Mouse (Mus musculus) liver, embryonic 15.5 days (tissue): ENCODE results near the gene Cnih2. TPM values are rescaled to one million over a fixed set of nuclear protein-coding genes. Genes with fewer than 3 reads are reported as not detected.

ENCODE experiments used
- ATAC-seq: fragments of 200-750 bp; cut with Nextera tagmentation; 2 replicates; pipeline ENCODE4 v1.8.0; 2017; ENCODE audit warnings: moderate number of reproducible peaks, mild to moderate bottlenecking, moderate library complexity; ENCODE audit not compliant: insufficient read depth
- H3K27ac ChIP-seq: fragments of 300-500 bp; sonication (generic); replicated peaks from 2 replicates; pipeline ENCODE4 v1.5.1; 2015; ENCODE audit warnings: mild to moderate bottlenecking, inconsistent platforms
- H3K27me3 ChIP-seq: fragments of 300-500 bp; sonication (generic); 2 replicates; pipeline ENCODE4 v1.6.1; 2015; ENCODE audit warnings: mild to moderate bottlenecking, inconsistent platforms
- H3K36me3 ChIP-seq: fragments of 300-500 bp; sonication (generic); replicated peaks from 2 replicates; pipeline ENCODE4 v1.6.1; 2015; ENCODE audit warnings: moderate library complexity, mild to moderate bottlenecking, inconsistent platforms
- H3K4me1 ChIP-seq: fragments of 300-500 bp; sonication (generic); replicated peaks from 2 replicates; pipeline ENCODE4 v1.6.1; 2015; ENCODE audit warnings: inconsistent platforms
- H3K4me2 ChIP-seq: fragments of 300-500 bp; sonication (generic); 2 replicates; pipeline ENCODE4 v1.6.1; 2015; ENCODE audit warnings: moderate library complexity, mild to moderate bottlenecking, inconsistent platforms
- H3K4me3 ChIP-seq: fragments of 300-500 bp; sonication (generic); replicated peaks from 2 replicates; pipeline ENCODE4 v1.5.1; 2015; ENCODE audit warnings: mild to moderate bottlenecking, inconsistent platforms
- H3K9ac ChIP-seq: fragments of 300-500 bp; sonication (generic); 2 replicates; pipeline ENCODE4 v1.6.1; 2015; ENCODE audit warnings: moderate library complexity, mild to moderate bottlenecking, inconsistent platforms
- H3K9me3 ChIP-seq: fragments of 300-500 bp; sonication (generic); replicated peaks from 2 replicates; pipeline ENCODE4 v1.6.1; 2016; ENCODE audit warnings: inconsistent platforms
- WGBS: fragments of 180-500 bp; shearing (Covaris S2); methylation state at CpG from one replicate; pipeline ENCODE4 v1.1.7; 2015; ENCODE audit warnings: mixed read lengths; ENCODE audit not compliant: insufficient replicate concordance; 5-methylcytosine and 5-hydroxymethylcytosine counted together
- polyA plus RNA-seq: library from polyadenylated mRNA; unstranded; fragments of >200 nt; fragmentation: Nextera tagmentation; extraction: Ambion mirVana; gene quantifications from 2 replicates; pipeline ENCODE4 v1.2.1, GENCODE M21; 2015

Cnih2 gene
- polyA plus RNA-seq, 1 experiment from 2014 or later = 0.68 TPM

- Histone ChIP-seq H3K4me1 (peaks cover 20% of the 10 kb centered on the region), H3K36me3 (peaks cover 13% of the 10 kb centered on the region), H3K27me3 (peaks cover 49% of the 10 kb centered on the region), H3K4me2 (no peak overlapping the region), H3K9ac (no peak overlapping the region), H3K27ac (no peak overlapping the region), H3K9me3 (no peaks in the 10 kb centered on the region), H3K4me3 (no peak overlapping the region)
- 37% methylated on average over 25 of the region's 25 CpGs for WGBS
- no peak for ATAC-seq
Measured at GRCm38 (mm10) chr19:5052166-5052822, 46.0 kb downstream of the Cnih2 start.

GRCm38 (mm10) chr19:5051515-5051914 is 46.8 kb downstream of the Cnih2 start:
- peaks cover 49% of the 10 kb centered on the region for H3K27me3 ChIP-seq
- no peak overlapping the region for H3K27ac ChIP-seq
- no peak overlapping the region for H3K9ac ChIP-seq
- no peak for ATAC-seq
- H3K4me2 ChIP-seq = no peak overlapping the region
- 66% methylated on average over 3 of the region's 3 CpGs for WGBS
- no peaks in the 10 kb centered on the region for H3K9me3 ChIP-seq
- H3K36me3 ChIP-seq = peaks cover 21% of the 10 kb centered on the region
- peaks cover 18% of the 10 kb centered on the region for H3K4me1 ChIP-seq
- no peak overlapping the region for H3K4me3 ChIP-seq

- H3K27me3 ChIP-seq = peaks cover 49% of the 10 kb centered on the region
- H3K36me3 ChIP-seq = peaks cover 26% of the 10 kb centered on the region
- peaks cover 13% of the 10 kb centered on the region for H3K4me1 ChIP-seq
- no peak overlapping the region for H3K9ac ChIP-seq
- peak overlapping the region; percentile 18 for H3K4me2 ChIP-seq
- ATAC-seq = no peak
- H3K9me3 ChIP-seq = no peaks in the 10 kb centered on the region
- peak overlapping the region; percentile 10; the same call in 1 of the 2 replicates for H3K4me3 ChIP-seq
- H3K27ac ChIP-seq = no peak overlapping the region
- WGBS = 13% methylated on average over 17 of the region's 17 CpGs
Measured at GRCm38 (mm10) chr19:5051031-5051430, 47.3 kb downstream of the Cnih2 start.

GRCm38 (mm10) chr19:5050047-5050905 is 48.0 kb downstream of the Cnih2 start, which contains the start of gene Rin1:
TSS of gene Rin1 (plus strand) at chr19:5050481.
- ATAC-seq = no peak
- H3K9ac ChIP-seq = no peak within 1 kb of the TSS
- 16% methylated on average over 14 of the region's 14 CpGs for WGBS
- H3K4me1 ChIP-seq = peaks cover 13% of the 10 kb centered on the region
- H3K27me3 ChIP-seq = peaks cover 46% of the 10 kb centered on the region
- peak within 1 kb of the TSS; percentile 10; the same call in 1 of the 2 replicates for H3K4me3 ChIP-seq
- H3K36me3 ChIP-seq = peaks cover 28% of the 10 kb centered on the region
- H3K9me3 ChIP-seq = no peaks in the 10 kb centered on the region
- H3K4me2 ChIP-seq = peak within 1 kb of the TSS; percentile 18
- H3K27ac ChIP-seq = no peak within 1 kb of the TSS

GRCm38 (mm10) chr19:5049325-5049724 is 49.0 kb downstream of the Cnih2 start:
- Histone ChIP-seq H3K4me2 (no peak overlapping the region), H3K4me3 (no peak overlapping the region), H3K36me3 (peaks cover 28% of the 10 kb centered on the region), H3K27me3 (peaks cover 41% of the 10 kb centered on the region), H3K4me1 (peaks cover 13% of the 10 kb centered on the region), H3K9ac (no peak overlapping the region), H3K27ac (no peak overlapping the region), H3K9me3 (no peaks in the 10 kb centered on the region)
- WGBS = 68% methylated on average over 6 of the region's 6 CpGs
- no peak for ATAC-seq

- H3K4me1 ChIP-seq = peaks cover 11% of the 10 kb centered on the region
- peaks cover 28% of the 10 kb centered on the region for H3K36me3 ChIP-seq
- no peaks in the 10 kb centered on the region for H3K9me3 ChIP-seq
- no peak overlapping the region for H3K4me2 ChIP-seq
- WGBS = 78% methylated on average over 14 of the region's 14 CpGs
- no peak overlapping the region for H3K27ac ChIP-seq
- no peak overlapping the region for H3K9ac ChIP-seq
- ATAC-seq = no peak
- H3K4me3 ChIP-seq = no peak overlapping the region
- peaks cover 34% of the 10 kb centered on the region for H3K27me3 ChIP-seq
Measured at GRCm38 (mm10) chr19:5048138-5049056, 49.9 kb downstream of the Cnih2 start.

GRCm38 (mm10) chr19:5045531-5045930 is 52.8 kb downstream of the Cnih2 start:
- H3K9me3 ChIP-seq = no peaks in the 10 kb centered on the region
- H3K36me3 ChIP-seq = peaks cover 28% of the 10 kb centered on the region
- peaks cover 5% of the 10 kb centered on the region for H3K27me3 ChIP-seq
- H3K4me1 ChIP-seq = peaks cover 24% of the 10 kb centered on the region
- no peak overlapping the region for H3K4me3 ChIP-seq
- ATAC-seq = no peak
- H3K4me2 ChIP-seq = no peak overlapping the region
- H3K9ac ChIP-seq = no peak overlapping the region
- WGBS = 62% methylated on average over 4 of the region's 4 CpGs
- no peak overlapping the region for H3K27ac ChIP-seq

Other genes with a start within 250 kb of the Cnih2 start
- 25.8 and 28.8 TPM in 2 replicates for gene Ctsf, start 243.4 kb downstream of the Cnih2 start, polyA plus RNA-seq
- 0.85 and 1.2 TPM in 2 replicates for gene Actn3, start 220.6 kb downstream of the Cnih2 start, polyA plus RNA-seq
- gene Zdhhc24, start 219.9 kb downstream of the Cnih2 start, polyA plus RNA-seq = 9.7 and 10.9 TPM in 2 replicates
- 1.0 TPM in 2 replicates for gene Bbs1, start 191.9 kb downstream of the Cnih2 start, polyA plus RNA-seq
- 46.0 and 47.8 TPM in 2 replicates for gene Dpp3, start 170.2 kb downstream of the Cnih2 start, polyA plus RNA-seq
- gene Peli3, start 155.4 kb downstream of the Cnih2 start, polyA plus RNA-seq = 0.17 TPM in 2 replicates
- 38.1 and 42.8 TPM in 2 replicates for gene Mrpl11, start 136.4 kb downstream of the Cnih2 start, polyA plus RNA-seq
- gene Npas4, start 108.2 kb downstream of the Cnih2 start, polyA plus RNA-seq = not detected in 2 replicates
- gene Slc29a2, start 74.7 kb downstream of the Cnih2 start, polyA plus RNA-seq = 0.86 and 0.97 TPM in 2 replicates
- 8.9 TPM in 2 replicates for gene B4gat1, start 59.7 kb downstream of the Cnih2 start, polyA plus RNA-seq
- 0.36 and 0.54 TPM in 2 replicates for gene AC124502.3, start 59.6 kb downstream of the Cnih2 start, polyA plus RNA-seq
- gene Brms1, start 57.2 kb downstream of the Cnih2 start, polyA plus RNA-seq = 24.0 and 25.5 TPM in 2 replicates
- gene Rin1, start 48.0 kb downstream of the Cnih2 start, polyA plus RNA-seq = 0.17 and 0.38 TPM in 2 replicates
- 3.2 and 3.7 TPM in 2 replicates for gene Cd248, start 30.4 kb downstream of the Cnih2 start, polyA plus RNA-seq
- gene Tmem151a, start 13.0 kb downstream of the Cnih2 start, polyA plus RNA-seq = 0.41 and 0.45 TPM in 2 replicates
- gene Yif1a, start 10.0 kb downstream of the Cnih2 start, polyA plus RNA-seq = 49.4 and 55.3 TPM in 2 replicates
- 85.4 and 89.7 TPM in 2 replicates for gene Rab1b, start 8.6 kb upstream of the Cnih2 start, polyA plus RNA-seq
- gene Klc2, start 20.0 kb upstream of the Cnih2 start, polyA plus RNA-seq = 1.7 and 2.7 TPM in 2 replicates
- gene Pacs1, start 174.6 kb upstream of the Cnih2 start, polyA plus RNA-seq = 8.6 TPM in 2 replicates
- gene Sf3b2, start 196.9 kb upstream of the Cnih2 start, polyA plus RNA-seq = 113 and 114 TPM in 2 replicates
- 0.06 and 0.09 TPM in 2 replicates for gene Gal3st3, start 199.8 kb upstream of the Cnih2 start, polyA plus RNA-seq
- gene Catsper1, start 237.2 kb upstream of the Cnih2 start, polyA plus RNA-seq = not detected in 2 replicates